Mouse (Mus musculus): ENCODE measurements around the gene Nfkbib. TPM values are rescaled to one million over a fixed set of nuclear protein-coding genes. Genes with fewer than 3 reads are reported as not detected.
A peak's percentile ranks its signal among the peaks of the same experiment; 100 is the strongest.

Gene Nfkbib
- 38.6 and 44.5 TPM in 2 replicates for polyA plus RNA-seq (2016; fragmentation: Nextera tagmentation; extraction: Ambion mirVana)

GRCm38 (mm10) chr7:28767462-28767965, at the start of gene Nfkbib:
Nfkbib (minus strand) TSS chr7:28767512.
- no peaks in the 10 kb centered on the region for H3K9me3 ChIP-seq
- WGBS = 59% methylated on average over 7 of the region's 7 CpGs
- H3K4me2 ChIP-seq (replicated peaks) = peak within 1 kb of the TSS; percentile 68
- no peak for ATAC-seq (ENCODE audit: low FRiP score, low read depth)
- H3K9ac ChIP-seq (replicated peaks) = peak within 1 kb of the TSS; percentile 80
- no peaks in the 10 kb centered on the region for H3K27me3 ChIP-seq
- peaks cover 31% of the 10 kb centered on the region for H3K4me1 ChIP-seq
- H3K4me3 ChIP-seq = peak within 1 kb of the TSS; percentile 79
- peaks cover 11% of the 10 kb centered on the region; the same call in 1 of the 2 replicates for H3K36me3 ChIP-seq
- H3K27ac ChIP-seq (replicated peaks) = no peak within 1 kb of the TSS

GRCm38 (mm10) chr7:28816920-28817319, 49.6 kb upstream of the Nfkbib start:
- Histone ChIP-seq H3K4me2 (replicated peaks) (no peak overlapping the region), H3K27me3 (no peaks in the 10 kb centered on the region), H3K36me3 (peaks cover 97% of the 10 kb centered on the region), H3K27ac (replicated peaks) (no peak overlapping the region), H3K9me3 (no peaks in the 10 kb centered on the region), H3K4me1 (peaks cover 83% of the 10 kb centered on the region), H3K4me3 (no peak overlapping the region), H3K9ac (replicated peaks) (no peak overlapping the region)
- ATAC-seq (ENCODE audit: low FRiP score, low read depth) = no peak
- 96% methylated on average over 10 of the region's 10 CpGs for WGBS

GRCm38 (mm10) chr7:28816201-28816600, 48.9 kb upstream of the Nfkbib start:
- Histone ChIP-seq H3K27me3 (no peaks in the 10 kb centered on the region), H3K36me3 (peaks cover 90% of the 10 kb centered on the region), H3K4me2 (replicated peaks) (no peak overlapping the region), H3K4me3 (peak overlapping the region; percentile 7; the same call in 1 of the 2 replicates), H3K9me3 (no peaks in the 10 kb centered on the region), H3K27ac (replicated peaks) (no peak overlapping the region), H3K9ac (replicated peaks) (0 out of 2 replicates have a peak overlapping the region, but pooled peaks have one; percentile 15), H3K4me1 (peaks cover 85% of the 10 kb centered on the region)
- 88% methylated on average over 9 of the region's 9 CpGs for WGBS
- no peak for ATAC-seq (ENCODE audit: low FRiP score, low read depth)

GRCm38 (mm10) chr7:28815230-28815629, 47.9 kb upstream of the Nfkbib start:
- Histone ChIP-seq H3K9ac (replicated peaks) (no peak overlapping the region), H3K4me1 (peaks cover 79% of the 10 kb centered on the region), H3K4me3 (no peak overlapping the region), H3K27ac (replicated peaks) (no peak overlapping the region), H3K27me3 (no peaks in the 10 kb centered on the region), H3K4me2 (replicated peaks) (no peak overlapping the region), H3K9me3 (no peaks in the 10 kb centered on the region), H3K36me3 (peaks cover 80% of the 10 kb centered on the region)
- ATAC-seq (ENCODE audit: low FRiP score, low read depth) = no peak
- 93% methylated on average over 9 of the region's 9 CpGs for WGBS

- Histone ChIP-seq H3K9me3 (no peaks in the 10 kb centered on the region), H3K27me3 (no peaks in the 10 kb centered on the region), H3K4me1 (peaks cover 71% of the 10 kb centered on the region), H3K27ac (replicated peaks) (no peak overlapping the region), H3K36me3 (peaks cover 73% of the 10 kb centered on the region), H3K4me3 (no peak overlapping the region), H3K4me2 (replicated peaks) (no peak overlapping the region), H3K9ac (replicated peaks) (no peak overlapping the region)
- ATAC-seq (ENCODE audit: low FRiP score, low read depth) = no peak
- 89% methylated on average over 5 of the region's 5 CpGs for WGBS
These were observed 47.2 kb upstream of the Nfkbib start for GRCm38 (mm10) chr7:28814306-28815034.

- WGBS = 87% methylated on average over 5 of the region's 5 CpGs
- ATAC-seq (ENCODE audit: low FRiP score, low read depth) = no peak
- no peaks in the 10 kb centered on the region for H3K27me3 ChIP-seq
- H3K9ac ChIP-seq (replicated peaks) = 0 out of 2 replicates have a peak overlapping the region, but pooled peaks have one; percentile 98
- no peak overlapping the region for H3K27ac ChIP-seq (replicated peaks)
- peak overlapping the region; percentile 93 for H3K4me2 ChIP-seq (replicated peaks)
- peak overlapping the region; percentile 94 for H3K4me3 ChIP-seq
- H3K36me3 ChIP-seq = peaks cover 59% of the 10 kb centered on the region
- peaks cover 64% of the 10 kb centered on the region for H3K4me1 ChIP-seq
- no peaks in the 10 kb centered on the region for H3K9me3 ChIP-seq
These were observed 45.6 kb upstream of the Nfkbib start for GRCm38 (mm10) chr7:28812949-28813348.

GRCm38 (mm10) chr7:28812436-28812835, 45.1 kb upstream of the Nfkbib start:
- 76% methylated on average over 4 of the region's 4 CpGs for whole genome bisulfite sequencing
- H3K9me3 ChIP-seq = no peaks in the 10 kb centered on the region
- peak overlapping the region; percentile 98 for H3K9ac ChIP-seq (replicated peaks)
- peak overlapping the region; percentile 93 for H3K4me2 ChIP-seq (replicated peaks)
- H3K4me1 ChIP-seq = peaks cover 64% of the 10 kb centered on the region
- peak overlapping the region; percentile 52; the same call in 1 of the 2 replicates for H3K27ac ChIP-seq (replicated peaks)
- H3K36me3 ChIP-seq = peaks cover 54% of the 10 kb centered on the region
- H3K4me3 ChIP-seq = peak overlapping the region; percentile 94
- no peak for ATAC-seq (ENCODE audit: low FRiP score, low read depth)
- no peaks in the 10 kb centered on the region for H3K27me3 ChIP-seq

GRCm38 (mm10) chr7:28811640-28812275, 44.4 kb upstream of the Nfkbib start:
- Histone ChIP-seq H3K27ac (replicated peaks) (peak overlapping the region; percentile 98), H3K27me3 (no peaks in the 10 kb centered on the region), H3K4me1 (peaks cover 57% of the 10 kb centered on the region), H3K9me3 (no peaks in the 10 kb centered on the region), H3K9ac (replicated peaks) (peak overlapping the region; percentile 98), H3K4me3 (peak overlapping the region; percentile 94), H3K36me3 (peaks cover 47% of the 10 kb centered on the region), H3K4me2 (replicated peaks) (peak overlapping the region; percentile 93)
- ATAC-seq (ENCODE audit: low FRiP score, low read depth) = no peak
- 15% methylated on average over 7 of the region's 7 CpGs for WGBS

- WGBS = under 1% methylated on average over 40 of the region's 40 CpGs
- 0 out of 2 replicates have a peak, but pooled peaks have one; percentile 1 for ATAC-seq (ENCODE audit: low FRiP score, low read depth)
- peak overlapping the region; percentile 94 for H3K4me3 ChIP-seq
- peak overlapping the region; percentile 93 for H3K4me2 ChIP-seq (replicated peaks)
- peaks cover 52% of the 10 kb centered on the region for H3K4me1 ChIP-seq
- peaks cover 42% of the 10 kb centered on the region for H3K36me3 ChIP-seq
- peak overlapping the region; percentile 98 for H3K27ac ChIP-seq (replicated peaks)
- no peaks in the 10 kb centered on the region for H3K27me3 ChIP-seq
- H3K9ac ChIP-seq (replicated peaks) = peak overlapping the region; percentile 98
- no peaks in the 10 kb centered on the region for H3K9me3 ChIP-seq
These were observed 43.9 kb upstream of the Nfkbib start for GRCm38 (mm10) chr7:28811228-28811627.

GRCm38 (mm10) chr7:28810107-28811066, 43.1 kb upstream of the Nfkbib start:
- no peaks in the 10 kb centered on the region for H3K9me3 ChIP-seq
- peaks cover 34% of the 10 kb centered on the region for H3K36me3 ChIP-seq
- H3K4me3 ChIP-seq = peak overlapping the region; percentile 94
- H3K9ac ChIP-seq (replicated peaks) = peak overlapping the region; percentile 98
- ATAC-seq (ENCODE audit: low FRiP score, low read depth) = peak; percentile 90
- peak overlapping the region; percentile 99 for H3K27ac ChIP-seq (replicated peaks)
- peak overlapping the region; percentile 83 for H3K4me2 ChIP-seq (replicated peaks)
- under 1% methylated on average over 70 of the region's 70 CpGs for WGBS
- H3K4me1 ChIP-seq = peaks cover 44% of the 10 kb centered on the region
- H3K27me3 ChIP-seq = no peaks in the 10 kb centered on the region

- WGBS = under 1% methylated on average over 35 of the region's 35 CpGs
- peaks cover 25% of the 10 kb centered on the region for H3K36me3 ChIP-seq
- peak overlapping the region; percentile 83 for H3K4me2 ChIP-seq (replicated peaks)
- no peaks in the 10 kb centered on the region for H3K27me3 ChIP-seq
- H3K9me3 ChIP-seq = no peaks in the 10 kb centered on the region
- ATAC-seq (ENCODE audit: low FRiP score, low read depth) = peak; percentile 17
- H3K27ac ChIP-seq (replicated peaks) = peak overlapping the region; percentile 99
- H3K4me1 ChIP-seq = peaks cover 38% of the 10 kb centered on the region
- H3K9ac ChIP-seq (replicated peaks) = peak overlapping the region; percentile 91
- peak overlapping the region; percentile 94 for H3K4me3 ChIP-seq
These were observed 42.2 kb upstream of the Nfkbib start for GRCm38 (mm10) chr7:28809401-28810089.
